Mouse (Mus musculus) testis, postnatal 10 days (tissue): ENCODE results near the gene Olfr1141.

Source experiments
- DNase-seq: peaks from one replicate; pipeline ENCODE4 v3.0.0; 2021; ENCODE audit warnings: low spot score

The Olfr1141 gene

DNA sequence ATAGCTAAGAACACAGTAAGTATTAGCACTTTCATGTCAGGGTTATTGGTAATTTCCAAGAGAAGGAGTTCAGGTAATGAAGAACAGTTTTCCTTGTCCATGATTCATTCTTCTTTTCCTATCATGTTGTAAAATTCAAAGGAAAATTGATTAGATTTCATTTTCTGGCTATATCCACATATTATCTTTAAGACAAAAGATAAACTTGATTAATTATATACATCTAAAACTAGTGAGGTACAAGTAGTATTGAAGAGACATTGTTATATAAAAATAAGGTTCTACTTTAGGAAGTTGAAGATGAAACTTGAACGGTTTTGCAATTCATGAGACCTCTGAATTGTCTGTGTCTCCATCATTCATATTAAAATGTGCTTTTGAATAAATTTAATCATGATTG is at the start of gene Olfr1141:
Gene Olfr1141, minus strand, starts transcription at position 101 of the 400 bp plus-strand sequence.
- DNase-seq = no peak

DNA sequence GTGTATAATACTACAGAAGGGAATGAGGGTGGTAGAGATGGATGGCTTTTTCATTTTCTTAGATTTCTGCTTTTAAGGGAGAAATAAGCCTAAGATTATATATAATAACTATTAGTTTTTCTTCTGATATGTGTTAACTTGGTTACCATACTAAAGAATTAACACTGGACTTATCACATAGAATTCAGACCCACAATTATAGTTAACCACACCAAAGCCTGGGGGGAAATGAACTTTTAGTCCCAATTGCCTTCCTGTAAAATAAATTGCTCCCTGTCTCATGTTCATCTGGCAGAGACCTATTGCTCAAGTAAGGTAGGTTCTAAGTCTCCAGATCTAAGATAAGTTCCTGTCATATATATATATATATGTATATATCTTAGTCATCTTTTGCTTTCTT is 46.5 kb upstream of the Olfr1141 start, which contains the start of gene Olfr1143:
Gene Olfr1143, plus strand, starts transcription at position 301 of the 400 bp plus-strand sequence.
- no peak for DNase-seq

DNA sequence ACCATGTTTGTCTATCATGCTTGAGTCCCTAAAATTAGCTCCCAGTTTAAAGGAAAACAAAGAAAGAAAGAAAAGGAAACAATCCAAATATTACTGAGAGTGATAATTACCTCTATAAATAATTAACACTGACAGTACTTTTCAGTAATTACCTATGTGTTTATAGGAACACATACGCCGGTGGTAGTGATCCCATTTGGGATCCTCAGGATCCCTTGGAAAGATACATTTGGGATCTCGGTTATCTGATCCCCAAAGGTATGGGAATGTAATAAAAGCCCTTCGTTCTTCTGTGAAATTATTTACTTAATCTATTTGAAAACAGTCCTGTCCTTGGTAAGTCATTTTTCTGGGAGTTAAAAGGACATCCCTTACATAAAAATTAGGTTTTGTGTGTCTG is 25.4 kb upstream of the Olfr1141 start, which contains the start of gene Olfr152:
Gene Olfr152, plus strand, starts transcription at position 301 of the 400 bp plus-strand sequence.
- no peak for DNase-seq

DNA sequence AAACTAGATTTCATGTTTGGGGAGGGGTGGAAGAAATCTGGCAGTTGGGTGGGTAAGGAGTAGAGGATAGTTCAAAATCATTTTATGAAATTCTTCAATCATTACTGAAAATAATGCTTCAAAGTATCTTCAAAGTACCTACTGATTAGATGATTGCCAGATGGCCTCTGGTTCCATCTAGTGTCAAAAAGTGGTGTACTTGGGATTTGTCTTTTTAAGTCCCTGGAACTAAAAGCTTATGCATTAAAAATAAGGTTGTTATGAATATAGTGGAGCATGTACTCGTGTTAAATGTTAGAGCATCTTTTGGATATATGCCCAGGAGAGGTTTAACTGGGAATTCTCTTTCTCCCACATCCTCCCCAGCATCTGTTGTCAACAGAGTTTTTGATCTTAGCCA is 22.4 kb upstream of the Olfr1141 start:
- no peak for DNase-seq

DNA sequence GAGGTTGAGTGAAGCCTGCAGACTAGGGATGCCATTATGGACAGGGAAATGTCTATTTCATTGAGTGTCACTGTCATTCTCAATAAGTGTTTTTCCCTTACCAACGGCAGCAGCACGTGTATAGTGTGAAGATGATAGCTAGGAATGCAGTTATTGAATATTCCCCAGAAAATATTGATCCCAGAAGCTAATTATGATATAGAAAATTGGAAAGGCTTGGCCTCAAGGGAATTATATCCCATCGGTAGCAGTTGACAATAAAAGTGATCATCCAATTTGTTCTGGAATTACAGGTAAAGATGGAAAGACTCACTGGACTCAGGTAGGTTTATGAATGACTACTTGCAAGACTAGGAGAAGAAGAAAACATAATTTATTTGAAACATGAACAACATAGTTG is 10.3 kb downstream of the Olfr1141 start, which contains the start of gene Olfr1140:
Gene Olfr1140, plus strand, starts transcription at position 301 of the 400 bp plus-strand sequence.
- DNase-seq = no peak

DNA sequence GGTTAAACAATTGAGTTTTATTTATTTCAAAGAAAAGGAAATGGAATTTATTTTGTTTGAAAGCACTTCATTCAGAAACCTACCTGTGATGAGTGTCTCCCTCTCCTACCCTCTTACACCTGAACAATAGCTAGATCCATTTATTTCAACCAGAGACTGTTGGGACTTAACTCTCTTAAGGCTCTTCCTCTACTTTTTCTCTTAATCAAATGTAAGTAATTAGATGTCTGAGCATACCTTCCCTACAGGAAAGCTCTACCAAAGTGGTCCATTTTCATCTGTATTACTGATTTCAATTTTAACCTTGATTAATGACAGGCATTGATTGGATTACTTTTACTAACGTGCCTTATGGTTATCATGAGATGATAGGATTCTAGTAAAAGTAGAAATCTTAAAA is 13.9 kb downstream of the Olfr1141 start, which contains the start of gene Olfr1138:
Gene Olfr1138, minus strand, starts transcription at position 101 of the 400 bp plus-strand sequence.
- no peak for DNase-seq

DNA sequence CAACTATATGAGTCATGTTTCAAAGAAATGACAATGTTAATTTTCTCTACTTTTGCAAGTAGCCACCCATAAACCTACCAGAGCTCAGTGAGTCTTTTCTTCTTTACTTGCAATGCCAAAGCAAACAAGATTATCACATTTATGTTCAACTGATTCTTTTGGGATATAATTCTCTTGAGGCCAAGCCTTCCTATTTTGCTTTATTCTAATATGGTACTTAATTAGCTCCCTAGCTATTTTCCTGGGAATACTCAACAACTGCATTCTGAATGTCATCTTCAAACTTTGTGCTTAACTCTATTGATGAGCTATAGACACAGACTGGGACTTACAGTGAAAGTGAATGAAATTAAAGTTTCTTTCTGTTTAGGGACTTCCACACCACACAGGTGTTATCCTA is 40.7 kb downstream of the Olfr1141 start, which contains the start of gene Olfr1137:
Gene Olfr1137, minus strand, starts transcription at position 101 of the 400 bp plus-strand sequence.
- no peak for DNase-seq
